Mouse (Mus musculus) liver, postnatal 0 days (tissue): ENCODE measurements at regions not wholly inside any gene's neighbourhood (a gene's known extent, or its start where the extent isn't known, plus 50 kb on each side); places are given as distances from the start of the nearest gene placed in this dataset.

Source experiments
- ATAC-seq: fragments of 200-750 bp; cut with Nextera tagmentation; 2 replicates; pipeline ENCODE4 v1.8.0; 2017; ENCODE audit warnings: mild to moderate bottlenecking, moderate library complexity
- DNase-seq: peaks from one replicate; pipeline ENCODE4 v3.0.0-alpha.2; 2016
- H3K27ac ChIP-seq: fragments of 300-500 bp; sonication (generic); 2 replicates; pipeline ENCODE4 v1.5.1; 2014; ENCODE audit warnings: antibody characterized with exemption, moderate library complexity, mild to moderate bottlenecking, low read depth
- H3K27me3 ChIP-seq: fragments of 300-500 bp; sonication (generic); 2 replicates; pipeline ENCODE4 v1.6.1; 2014; ENCODE audit warnings: low read length, control low read depth, mixed read lengths; ENCODE audit not compliant: insufficient read depth
- H3K36me3 ChIP-seq: fragments of 300-500 bp; sonication (generic); replicated peaks from 2 replicates; pipeline ENCODE4 v1.6.1; 2014; ENCODE audit warnings: mild to moderate bottlenecking, control low read depth, low read length, moderate library complexity, mixed read lengths; ENCODE audit not compliant: insufficient read depth
- H3K4me1 ChIP-seq: fragments of 300-500 bp; sonication (generic); 2 replicates; pipeline ENCODE4 v1.6.1; 2014; ENCODE audit warnings: antibody characterized with exemption, mild to moderate bottlenecking, control low read depth; ENCODE audit not compliant: insufficient read depth
- H3K4me2 ChIP-seq: fragments of 300-500 bp; sonication (generic); 2 replicates; pipeline ENCODE4 v1.6.1; 2014; ENCODE audit warnings: low read depth, mild to moderate bottlenecking, low read length, moderate library complexity, mixed read lengths
- H3K4me3 ChIP-seq: fragments of 300-500 bp; sonication (generic); 2 replicates; pipeline ENCODE4 v1.5.1; 2014; ENCODE audit warnings: low read depth, low read length
- H3K9ac ChIP-seq: fragments of 300-500 bp; sonication (generic); replicated peaks from 2 replicates; pipeline ENCODE4 v1.6.1; 2014; ENCODE audit warnings: mild to moderate bottlenecking, moderate library complexity
- H3K9me3 ChIP-seq: fragments of 300-500 bp; sonication (generic); 2 replicates; pipeline ENCODE4 v1.6.1; 2016; ENCODE audit warnings: mild to moderate bottlenecking, control low read depth, low read length, mixed read lengths
- CTCF ChIP-seq: sonication (generic); IDR thresholded peaks from 2 replicates; pipeline ENCODE4 v1.5.1; 2016; ENCODE audit warnings: antibody characterized with exemption, low read depth
- EP300 ChIP-seq: IDR thresholded peaks from 2 replicates; pipeline ENCODE4 v1.6.1; 2016; ENCODE audit warnings: antibody characterized with exemption, low read depth, mild to moderate bottlenecking
- WGBS: fragments of 180-500 bp; shearing (Covaris S2); extraction: QIAGEN DNeasy Blood & Tissue Kit; methylation state at CpG from one replicate; pipeline ENCODE4 v1.1.7; 2014; ENCODE audit not compliant: insufficient replicate concordance; 5-methylcytosine and 5-hydroxymethylcytosine counted together

- H3K4me2 ChIP-seq: no peak overlapping the region
- H3K4me3 ChIP-seq: no peak overlapping the region
- TF ChIP-seq EP300: no peak
- H3K27ac ChIP-seq: no peak overlapping the region
- 76% methylated on average over 5 of the region's 5 CpGs for WGBS
- H3K9me3 ChIP-seq: no peaks in the 10 kb centered on the region
- H3K27me3 ChIP-seq: 0 out of 2 replicates have a peak, but pooled peaks cover 5% of the 10 kb centered on the region
- no peaks in the 10 kb centered on the region for H3K4me1 ChIP-seq
- H3K36me3 ChIP-seq: no peaks in the 10 kb centered on the region
- no peak for ATAC-seq
- H3K9ac ChIP-seq: no peak overlapping the region
- DNase-seq: no peak
These were observed 54.9 kb upstream of the Atp1b3 start for GRCm38 (mm10) chr9:96419151-96419550.

GRCm38 (mm10) chr9:96415873-96416570 lies 51.8 kb upstream of the Atp1b3 start:
- H3K9ac ChIP-seq: no peak overlapping the region
- WGBS: 34% methylated on average over 5 of the region's 5 CpGs
- peak; percentile 56 for ATAC-seq
- H3K9me3 ChIP-seq: no peaks in the 10 kb centered on the region
- no peaks in the 10 kb centered on the region for H3K36me3 ChIP-seq
- 0 out of 2 replicates have a peak, but pooled peaks cover 7% of the 10 kb centered on the region for H3K27me3 ChIP-seq
- TF ChIP-seq EP300 (no peak), CTCF (no peak)
- H3K4me1 ChIP-seq: no peaks in the 10 kb centered on the region
- DNase-seq: no peak
- peak overlapping the region; percentile 19 for H3K27ac ChIP-seq
- no peak overlapping the region for H3K4me3 ChIP-seq
- H3K4me2 ChIP-seq: no peak overlapping the region
